Mouse (Mus musculus) stomach, postnatal 0 days (tissue): ENCODE results near the gene Hs1bp3.

Source experiments
- CTCF ChIP-seq: IDR thresholded peaks from 2 replicates; pipeline ENCODE4 v1.5.1; 2016; ENCODE audit warnings: antibody characterized with exemption, low read depth, mild to moderate bottlenecking, moderate library complexity
- EP300 ChIP-seq: optimal IDR thresholded peaks from 2 replicates; pipeline ENCODE3; 2016; ENCODE audit warnings: antibody characterized with exemption

DNA sequence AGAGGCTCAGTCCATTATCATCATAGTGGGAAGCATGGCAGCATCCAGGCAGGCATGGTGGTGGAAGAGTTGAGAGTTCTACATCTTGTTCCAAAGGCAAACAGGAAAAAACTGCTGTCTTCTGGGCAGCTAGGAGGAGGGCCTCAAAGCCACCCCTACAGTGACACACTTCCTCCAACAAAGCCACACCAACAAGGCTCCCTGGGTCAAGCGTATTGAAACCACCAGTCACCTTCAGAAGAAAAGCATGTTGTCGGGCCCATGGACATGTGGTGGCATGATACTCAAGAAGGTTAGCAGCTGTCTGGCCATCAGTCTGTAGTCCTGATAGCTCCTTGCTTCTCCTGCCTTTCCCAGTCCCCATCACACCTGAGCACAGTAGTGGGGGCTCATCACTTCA is 22.3 kb downstream of the Hs1bp3 start:
- TF ChIP-seq CTCF (no peak), EP300 (no peak)
